Mouse (Mus musculus) hindbrain, embryonic 16.5 days (tissue): ENCODE data around the gene C1qtnf12. TPM values are rescaled to one million over a fixed set of nuclear protein-coding genes. Genes with fewer than 3 reads are reported as not detected.

Experiments
- ATAC-seq: fragments of 200-750 bp; cut with Nextera tagmentation; 2 replicates; pipeline ENCODE4 v1.8.0; 2017; ENCODE audit warnings: moderate TSS enrichment, moderate library complexity
- H3K27ac ChIP-seq: fragments of 300-500 bp; sonication (generic); 2 replicates; pipeline ENCODE4 v1.5.1; 2014; ENCODE audit warnings: low read depth, mild to moderate bottlenecking, control low read depth, low read length, moderate library complexity
- H3K27me3 ChIP-seq: fragments of 300-500 bp; sonication (generic); replicated peaks from 2 replicates; pipeline ENCODE4 v1.6.1; 2014; ENCODE audit warnings: low read length; ENCODE audit not compliant: control insufficient read depth, insufficient read depth
- H3K36me3 ChIP-seq: fragments of 300-500 bp; sonication (generic); 2 replicates; pipeline ENCODE4 v1.6.1; 2014; ENCODE audit warnings: mild to moderate bottlenecking, low read length, moderate library complexity, mixed read lengths; ENCODE audit not compliant: control insufficient read depth, insufficient read depth
- H3K4me1 ChIP-seq: fragments of 300-500 bp; sonication (generic); 2 replicates; pipeline ENCODE4 v1.6.1; 2014; ENCODE audit warnings: low read depth, low read length; ENCODE audit not compliant: control insufficient read depth, insufficient read depth
- H3K4me2 ChIP-seq: fragments of 300-500 bp; sonication (generic); 2 replicates; pipeline ENCODE4 v1.6.1; 2014; ENCODE audit warnings: mild to moderate bottlenecking, low read length, control low read depth, moderate library complexity
- H3K4me3 ChIP-seq: fragments of 300-500 bp; sonication (generic); 2 replicates; pipeline ENCODE4 v1.5.1; 2014; ENCODE audit warnings: mild to moderate bottlenecking, low read length, control low read depth, moderate library complexity
- H3K9ac ChIP-seq: fragments of 300-500 bp; sonication (generic); 2 replicates; pipeline ENCODE4 v1.6.1; 2014; ENCODE audit warnings: low read depth, mild to moderate bottlenecking, control low read depth, low read length, moderate library complexity
- H3K9me3 ChIP-seq: fragments of 300-500 bp; sonication (generic); 2 replicates; pipeline ENCODE4 v1.6.1; 2014; ENCODE audit warnings: mild to moderate bottlenecking, low read length, moderate library complexity; ENCODE audit not compliant: control insufficient read depth
- WGBS: fragments of 180-500 bp; shearing (Covaris S2); extraction: QIAGEN DNeasy Blood & Tissue Kit; methylation state at CpG from one replicate; pipeline ENCODE4 v1.1.7; 2014; 5-methylcytosine and 5-hydroxymethylcytosine counted together
- polyA plus RNA-seq: library from polyadenylated mRNA; unstranded; fragments of >200 nt; fragmentation: Nextera tagmentation; extraction: Ambion mirVana; gene quantifications from 2 replicates; pipeline ENCODE4 v1.2.1, GENCODE M21; 2015

C1qtnf12 gene
- 13.9 and 16.4 TPM in 2 replicates for polyA plus RNA-seq

DNA sequence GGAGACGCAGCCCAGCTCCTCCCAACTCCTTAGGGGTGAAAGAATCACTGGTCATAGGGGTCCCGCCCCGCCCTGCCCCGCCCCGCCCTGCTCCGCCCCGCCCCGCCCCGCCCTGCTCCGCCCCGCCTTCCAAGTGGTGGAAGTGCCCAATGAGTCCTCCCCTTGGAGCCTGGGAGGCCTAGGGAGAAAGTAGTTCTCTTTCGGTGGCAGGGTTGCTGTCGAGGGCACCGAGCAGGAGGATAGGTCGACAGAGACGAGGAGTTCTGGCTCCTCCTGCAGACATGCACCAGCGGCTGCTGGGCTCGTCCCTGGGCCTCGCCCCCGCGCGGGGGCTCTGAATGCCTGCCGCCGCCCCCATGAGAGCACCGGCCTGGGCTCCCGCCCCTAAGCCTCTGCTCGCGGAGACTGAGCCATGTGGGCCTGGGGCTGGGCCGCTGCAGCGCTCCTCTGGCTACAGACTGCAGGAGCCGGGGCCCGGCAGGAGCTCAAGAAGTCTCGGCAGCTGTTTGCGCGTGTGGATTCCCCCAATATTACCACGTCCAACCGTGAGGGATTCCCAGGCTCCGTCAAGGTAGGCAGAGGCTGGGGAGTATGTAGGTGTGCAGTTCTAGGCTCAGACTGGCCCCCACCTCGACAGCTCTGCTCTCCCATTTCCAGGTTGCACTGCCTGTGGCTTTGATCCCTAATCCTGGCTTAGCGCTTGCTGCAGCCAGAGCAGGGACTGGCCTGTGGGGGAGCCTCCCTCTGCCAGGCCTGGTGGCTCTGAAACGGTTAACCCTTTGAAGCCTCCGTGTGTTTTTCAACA lies at the start of gene C1qtnf12:
Gene C1qtnf12, plus strand, starts transcription at position 152 of the 805 bp plus-strand sequence.
- H3K4me1 ChIP-seq = peaks cover 9% of the 10 kb centered on the region; the same call in 1 of the 2 replicates
- 1% methylated on average over 38 of the region's 42 CpGs for WGBS
- H3K4me2 ChIP-seq = peak within 1 kb of the TSS; percentile 76
- peak; percentile 63 for ATAC-seq
- H3K36me3 ChIP-seq = peaks cover 7% of the 10 kb centered on the region
- H3K27ac ChIP-seq = peak within 1 kb of the TSS; percentile 60; the same call in 1 of the 2 replicates
- H3K27me3 ChIP-seq = no peaks in the 10 kb centered on the region
- H3K9me3 ChIP-seq = no peaks in the 10 kb centered on the region
- H3K4me3 ChIP-seq = peak within 1 kb of the TSS; percentile 43
- peak within 1 kb of the TSS; percentile 71 for H3K9ac ChIP-seq

DNA sequence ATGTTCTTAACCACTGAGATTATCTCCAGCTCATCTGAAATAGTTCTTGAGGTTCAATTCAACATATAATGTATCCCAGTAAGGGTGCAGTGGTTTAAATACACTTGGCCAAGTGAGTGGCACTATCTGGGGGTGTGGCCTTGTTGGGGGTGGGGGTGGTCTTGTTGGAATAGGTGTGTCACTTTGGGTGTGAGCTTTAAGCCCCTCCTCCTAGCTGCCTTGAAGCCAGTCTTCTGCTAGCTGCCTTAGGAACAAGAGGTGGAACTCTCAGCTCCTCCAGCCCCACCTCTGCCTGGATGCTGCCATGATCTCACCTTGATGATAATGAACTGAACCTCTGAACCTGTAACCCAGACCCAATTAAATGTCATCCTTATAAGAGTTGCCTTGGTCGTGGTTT lies 30.1 kb upstream of the C1qtnf12 start:
- Histone ChIP-seq H3K27ac (no peak overlapping the region), H3K36me3 (no peaks in the 10 kb centered on the region), H3K9me3 (no peaks in the 10 kb centered on the region), H3K4me3 (no peak overlapping the region), H3K27me3 (no peaks in the 10 kb centered on the region), H3K4me1 (no peaks in the 10 kb centered on the region), H3K9ac (no peak overlapping the region), H3K4me2 (no peak overlapping the region)
- no peak for ATAC-seq
- 75% methylated on average over 1 of the region's 1 CpGs for WGBS

DNA sequence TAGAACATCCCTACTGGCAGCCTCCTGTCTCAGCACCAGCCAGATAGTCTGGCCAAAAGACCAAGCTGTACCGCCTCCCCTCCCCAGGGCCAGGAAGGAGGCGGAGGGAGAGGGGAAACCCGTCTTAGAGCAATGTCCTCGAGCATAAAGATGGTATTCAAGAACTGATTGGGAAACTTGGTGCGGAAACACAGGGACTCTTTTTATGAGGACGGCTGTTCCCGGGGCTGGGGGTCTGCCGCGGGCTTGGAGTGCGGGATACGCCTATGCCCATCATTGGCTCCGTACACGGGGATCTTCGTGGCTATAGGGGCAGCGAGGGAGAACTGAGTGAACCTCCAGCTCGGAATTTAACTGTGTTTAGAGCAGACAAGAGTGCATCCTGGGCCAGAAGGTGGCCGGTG lies 19.1 kb upstream of the C1qtnf12 start:
- peak; percentile 55 for ATAC-seq
- peak overlapping the region; percentile 92 for H3K27ac ChIP-seq

DNA sequence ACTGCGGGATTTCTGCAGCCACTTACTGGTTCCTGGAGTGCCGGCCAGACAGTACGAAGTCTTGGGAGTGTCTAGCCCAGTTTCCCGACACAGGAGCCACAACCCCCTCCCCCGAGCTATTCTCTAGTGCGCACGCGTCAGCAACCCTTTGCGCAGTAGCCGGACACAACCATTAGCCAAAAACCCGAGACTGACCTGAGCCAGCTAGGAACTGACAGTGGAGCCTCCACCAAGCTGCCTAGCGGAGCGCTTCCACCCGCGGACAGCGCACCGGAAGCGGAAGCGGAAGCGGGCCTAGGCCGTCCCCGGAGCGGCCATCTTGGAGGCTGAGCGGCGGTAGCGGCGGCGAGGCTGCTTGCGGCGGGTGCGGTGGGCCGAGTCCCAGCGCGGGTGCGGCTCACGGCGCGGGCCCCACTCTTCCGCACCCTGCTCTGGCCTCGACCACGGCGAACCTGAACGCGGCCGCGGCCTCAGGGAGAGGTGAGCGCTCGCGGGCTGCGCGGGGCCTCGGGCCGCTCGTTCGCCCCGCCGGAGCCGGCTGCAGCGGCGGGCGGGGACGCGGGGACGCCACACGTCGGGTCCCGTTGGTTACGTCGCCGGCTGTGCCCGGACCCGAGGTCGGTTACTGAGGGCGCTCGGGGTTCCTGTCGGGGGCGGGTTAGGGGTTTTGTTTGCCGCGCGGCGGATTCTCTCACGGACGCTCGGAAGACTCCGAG lies 18.4 kb upstream of the C1qtnf12 start, which contains the start of gene Ube2j2:
Gene Ube2j2, plus strand, starts transcription at position 298 of the 716 bp plus-strand sequence.
- Histone ChIP-seq H3K9ac (peak within 1 kb of the TSS; percentile 89), H3K4me3 (peak within 1 kb of the TSS; percentile 96), H3K27ac (peak within 1 kb of the TSS; percentile 92), H3K4me1 (peaks cover 21% of the 10 kb centered on the region), H3K36me3 (peaks cover 10% of the 10 kb centered on the region), H3K9me3 (no peaks in the 10 kb centered on the region), H3K27me3 (no peaks in the 10 kb centered on the region), H3K4me2 (peak within 1 kb of the TSS; percentile 96)
- ATAC-seq = peak; percentile 99
- WGBS = under 1% methylated on average over 46 of the region's 85 CpGs

More for the DNA sequence above, 19.1 kb upstream of the C1qtnf12 start:
- H3K27me3 ChIP-seq = no peaks in the 10 kb centered on the region
- peak overlapping the region; percentile 84 for H3K9ac ChIP-seq
- 1% methylated on average over 17 of the region's 17 CpGs for WGBS
- no peaks in the 10 kb centered on the region for H3K9me3 ChIP-seq
- peaks cover 21% of the 10 kb centered on the region for H3K4me1 ChIP-seq
- peak overlapping the region; percentile 96 for H3K4me2 ChIP-seq
- H3K36me3 ChIP-seq = peaks cover 8% of the 10 kb centered on the region
- H3K4me3 ChIP-seq = peak overlapping the region; percentile 96

DNA sequence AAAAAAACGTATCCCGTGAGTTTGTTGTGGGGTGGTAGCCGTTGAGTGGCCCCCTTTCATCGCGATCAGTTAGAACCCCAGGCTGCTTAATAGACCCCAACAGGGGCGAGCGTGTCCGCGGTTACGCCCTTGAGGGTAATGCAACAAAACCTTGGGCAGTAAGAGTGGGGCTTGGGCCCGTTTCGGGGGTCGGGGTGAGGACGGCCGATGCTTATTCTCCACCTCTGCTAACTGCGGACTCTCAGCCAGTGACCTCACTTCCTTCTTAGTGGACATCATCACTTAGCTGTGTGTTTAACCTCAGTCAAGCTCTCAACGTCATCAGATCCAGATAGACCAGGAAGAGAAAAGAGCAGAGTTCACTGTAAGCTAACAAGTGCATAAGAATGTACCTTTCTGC lies 17.8 kb upstream of the C1qtnf12 start:
- Histone ChIP-seq H3K9ac (peak overlapping the region; percentile 89), H3K9me3 (no peaks in the 10 kb centered on the region), H3K36me3 (peaks cover 13% of the 10 kb centered on the region), H3K27ac (peak overlapping the region; percentile 80), H3K4me2 (peak overlapping the region; percentile 95), H3K4me3 (peak overlapping the region; percentile 96), H3K4me1 (peaks cover 21% of the 10 kb centered on the region), H3K27me3 (no peaks in the 10 kb centered on the region)
- WGBS = 1% methylated on average over 17 of the region's 17 CpGs
- no peak for ATAC-seq

DNA sequence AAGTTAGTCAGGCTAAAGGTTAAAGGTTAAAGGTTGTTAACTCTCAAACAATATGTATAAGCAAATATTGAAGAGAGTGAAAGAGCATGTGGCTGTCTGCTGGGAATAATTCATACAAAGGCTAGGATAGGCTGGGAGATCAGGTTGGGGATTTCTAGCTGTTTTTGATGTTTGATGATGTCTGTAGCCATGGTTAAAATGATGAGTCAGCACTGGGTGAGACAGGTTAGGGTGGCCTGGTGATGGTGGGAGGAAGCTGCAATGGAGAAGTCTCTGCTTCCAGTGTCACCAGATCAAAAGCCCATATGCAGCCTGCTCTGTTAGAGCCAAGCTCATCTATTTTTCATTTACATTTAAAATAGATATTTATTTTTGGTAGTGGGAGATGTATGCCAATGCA lies 15.0 kb upstream of the C1qtnf12 start:
- Histone ChIP-seq H3K9me3 (no peaks in the 10 kb centered on the region), H3K27me3 (no peaks in the 10 kb centered on the region), H3K4me2 (no peak overlapping the region), H3K4me3 (no peak overlapping the region), H3K27ac (no peak overlapping the region), H3K36me3 (peaks cover 26% of the 10 kb centered on the region), H3K9ac (no peak overlapping the region), H3K4me1 (peaks cover 21% of the 10 kb centered on the region)
- no peak for ATAC-seq

DNA sequence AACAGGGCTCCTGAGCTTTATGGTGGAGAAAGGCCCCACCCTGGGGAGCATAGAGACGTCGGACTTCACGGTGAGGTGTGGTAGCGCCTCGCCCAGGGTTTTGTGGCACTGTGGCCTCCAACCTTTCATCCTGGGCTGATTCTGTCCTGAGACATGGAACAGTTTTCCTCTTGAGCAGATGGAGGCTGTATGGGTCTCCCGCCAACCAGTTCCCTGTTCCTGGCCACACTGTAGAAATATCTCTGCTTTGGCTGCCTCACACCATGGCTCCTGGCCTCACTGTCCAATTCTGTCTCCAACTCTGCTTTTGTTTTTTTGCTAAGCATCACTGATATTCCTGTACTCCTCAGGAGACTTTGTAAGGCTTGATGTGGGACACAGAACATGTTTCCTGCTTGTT lies 6.6 kb upstream of the C1qtnf12 start:
- no peak overlapping the region for H3K9ac ChIP-seq
- H3K4me1 ChIP-seq = no peaks in the 10 kb centered on the region
- no peak overlapping the region for H3K4me3 ChIP-seq
- peaks cover 15% of the 10 kb centered on the region for H3K36me3 ChIP-seq
- no peak overlapping the region for H3K4me2 ChIP-seq
- no peak for ATAC-seq
- 91% methylated on average over 6 of the region's 6 CpGs for WGBS
- no peak overlapping the region for H3K27ac ChIP-seq
- H3K27me3 ChIP-seq = no peaks in the 10 kb centered on the region
- no peaks in the 10 kb centered on the region for H3K9me3 ChIP-seq

DNA sequence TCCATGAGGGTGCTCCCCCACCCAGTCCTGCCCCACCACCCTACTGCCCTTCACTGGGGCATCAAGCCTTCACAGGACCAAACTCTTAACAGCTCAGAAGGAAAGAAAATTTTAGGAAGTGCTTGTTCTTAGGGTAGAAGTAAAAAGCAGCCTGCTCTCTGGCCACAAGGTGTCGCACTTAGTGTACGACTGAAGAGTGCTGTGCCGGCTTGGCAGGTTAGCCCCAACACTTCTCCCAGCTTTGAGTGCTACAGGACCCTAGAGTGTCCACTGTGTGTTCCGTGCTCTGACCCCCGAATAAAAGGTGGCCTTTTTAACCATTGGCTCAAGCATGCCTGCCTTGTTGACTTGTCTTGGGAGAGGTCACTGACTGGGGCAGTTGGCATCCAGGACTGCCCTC lies 2.8 kb upstream of the C1qtnf12 start:
- Histone ChIP-seq H3K27me3 (no peaks in the 10 kb centered on the region), H3K9me3 (no peaks in the 10 kb centered on the region), H3K36me3 (peaks cover 13% of the 10 kb centered on the region), H3K4me1 (peaks cover 9% of the 10 kb centered on the region; the same call in 1 of the 2 replicates), H3K27ac (no peak overlapping the region), H3K4me3 (no peak overlapping the region), H3K9ac (no peak overlapping the region), H3K4me2 (no peak overlapping the region)
- 12% methylated on average over 5 of the region's 5 CpGs for WGBS
- peak; percentile 74 for ATAC-seq

DNA sequence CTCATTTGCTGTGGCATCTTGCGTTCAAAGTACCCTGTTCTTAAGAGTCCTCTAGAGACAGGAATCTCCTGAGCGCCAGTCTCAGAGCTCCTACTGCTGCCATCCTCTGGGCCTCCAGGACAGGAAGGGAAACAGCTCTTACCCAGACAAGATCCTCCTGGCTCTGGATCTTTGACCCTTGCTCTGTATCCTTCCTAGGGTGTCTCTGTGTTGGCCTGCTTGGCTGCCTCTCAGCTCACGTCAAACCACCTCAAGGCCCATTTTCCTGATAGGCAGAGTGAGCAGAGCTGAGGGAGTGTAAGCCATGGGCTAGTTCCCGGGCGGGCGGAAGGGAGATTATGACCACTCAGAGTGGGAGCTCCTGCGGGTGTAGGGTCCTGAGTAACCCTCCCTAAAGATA lies 988 bp downstream of the C1qtnf12 start:
- WGBS = 69% methylated on average over 7 of the region's 7 CpGs

More for the DNA sequence above, 988 bp downstream of the C1qtnf12 start:
- Histone ChIP-seq H3K9me3 (no peaks in the 10 kb centered on the region), H3K36me3 (peaks cover 4% of the 10 kb centered on the region), H3K27me3 (no peaks in the 10 kb centered on the region), H3K4me2 (peak overlapping the region; percentile 76), H3K4me3 (peak overlapping the region; percentile 43), H3K4me1 (peaks cover 9% of the 10 kb centered on the region; the same call in 1 of the 2 replicates), H3K9ac (peak overlapping the region; percentile 71), H3K27ac (no peak overlapping the region)
- 0 out of 2 replicates have a peak, but pooled peaks have one; percentile 9 for ATAC-seq
